Mouse (Mus musculus): ENCODE measurements around the gene Olfr1392. TPM values are rescaled to one million over a fixed set of nuclear protein-coding genes. Genes with fewer than 3 reads are reported as not detected.

Olfr1392 gene
- polyA plus RNA-seq, 1 experiment from 2014 or later = not detected

DNA sequence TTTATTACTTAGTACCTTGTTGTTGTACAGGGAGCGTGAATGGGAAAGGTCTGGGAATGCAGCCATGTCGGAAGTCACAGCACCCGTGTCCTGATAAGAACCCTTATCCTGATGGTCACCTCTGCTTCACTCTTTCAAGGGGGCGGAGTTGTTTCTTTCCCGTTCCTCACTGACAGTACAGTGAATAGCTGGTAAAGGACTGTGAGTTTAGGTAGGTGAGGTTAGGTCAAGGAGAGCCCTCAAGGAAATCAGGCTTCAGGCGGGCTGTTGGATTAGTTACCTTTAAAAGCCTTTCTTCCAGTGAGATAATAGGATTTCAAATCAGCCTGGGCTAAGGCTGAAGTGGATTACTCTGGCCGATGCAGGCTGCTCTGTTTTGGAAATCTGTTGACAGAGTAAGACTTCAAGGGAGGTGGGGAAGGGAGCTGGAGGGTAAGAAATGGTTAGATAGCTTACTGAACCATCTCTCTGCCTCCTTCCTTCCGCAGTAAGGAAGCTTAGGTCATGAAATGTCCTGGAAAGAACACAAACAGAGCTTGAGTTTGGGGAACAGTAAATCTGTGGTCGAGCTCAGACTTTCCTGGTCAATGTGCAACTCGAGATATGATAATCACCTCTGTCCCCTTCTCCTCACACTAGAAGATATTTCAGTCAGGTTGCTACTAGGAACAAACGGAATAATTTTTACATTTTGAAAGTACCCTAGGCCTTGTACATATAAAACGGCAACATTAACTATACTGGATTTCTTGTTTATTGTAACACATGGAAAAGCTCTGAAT lies 39.3 kb upstream of the Olfr1392 start:
- peak overlapping the region; percentile 91 for H3K27ac ChIP-seq
- no peaks in the 10 kb centered on the region for H3K36me3 ChIP-seq
- ATAC-seq (ENCODE audit: low read depth) (no peak), DNase-seq (no peak)
- 8% methylated on average over 12 of the region's 12 CpGs for WGBS (ENCODE audit: insufficient replicate concordance)
- peaks cover 84% of the 10 kb centered on the region for H3K4me1 ChIP-seq (replicated peaks)
- H3K4me3 ChIP-seq (replicated peaks) = peak overlapping the region; percentile 65
- H3K4me2 ChIP-seq = peak overlapping the region; percentile 91
- no peaks in the 10 kb centered on the region for H3K9me3 ChIP-seq (replicated peaks)
- no peaks in the 10 kb centered on the region for H3K27me3 ChIP-seq
- peak overlapping the region; percentile 27; the same call in 1 of the 2 replicates for H3K9ac ChIP-seq

DNA sequence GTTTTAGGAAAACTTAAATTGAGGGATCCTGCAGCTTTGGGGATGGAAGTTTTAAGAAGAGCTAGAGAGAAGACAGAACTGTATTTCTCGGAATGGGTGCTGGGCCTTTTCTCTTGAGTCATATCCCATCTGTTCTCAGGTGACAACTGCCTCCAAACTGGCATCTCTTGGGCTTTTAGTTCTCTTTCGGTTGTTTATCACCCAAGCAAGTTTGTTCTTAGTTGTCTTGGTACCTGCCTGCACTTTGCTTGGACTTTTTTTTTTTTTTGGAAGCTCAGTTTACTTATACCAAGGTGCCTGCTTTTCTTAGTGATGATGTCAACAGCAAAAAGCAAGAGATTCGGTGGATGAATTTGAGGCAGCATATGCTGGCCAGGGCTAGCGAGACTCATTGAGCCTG lies 38.6 kb upstream of the Olfr1392 start:
- ATAC-seq (ENCODE audit: low read depth) = no peak
- no peaks in the 10 kb centered on the region for H3K9me3 ChIP-seq (replicated peaks)
- H3K27me3 ChIP-seq = no peaks in the 10 kb centered on the region
- peak overlapping the region; percentile 91 for H3K27ac ChIP-seq
- no peak overlapping the region for H3K9ac ChIP-seq
- no peak for DNase-seq
- peaks cover 86% of the 10 kb centered on the region for H3K4me1 ChIP-seq (replicated peaks)
- 73% methylated on average over 4 of the region's 4 CpGs for WGBS (ENCODE audit: insufficient replicate concordance)
- no peaks in the 10 kb centered on the region for H3K36me3 ChIP-seq
- peak overlapping the region; percentile 65 for H3K4me3 ChIP-seq (replicated peaks)
- H3K4me2 ChIP-seq = peak overlapping the region; percentile 91

DNA sequence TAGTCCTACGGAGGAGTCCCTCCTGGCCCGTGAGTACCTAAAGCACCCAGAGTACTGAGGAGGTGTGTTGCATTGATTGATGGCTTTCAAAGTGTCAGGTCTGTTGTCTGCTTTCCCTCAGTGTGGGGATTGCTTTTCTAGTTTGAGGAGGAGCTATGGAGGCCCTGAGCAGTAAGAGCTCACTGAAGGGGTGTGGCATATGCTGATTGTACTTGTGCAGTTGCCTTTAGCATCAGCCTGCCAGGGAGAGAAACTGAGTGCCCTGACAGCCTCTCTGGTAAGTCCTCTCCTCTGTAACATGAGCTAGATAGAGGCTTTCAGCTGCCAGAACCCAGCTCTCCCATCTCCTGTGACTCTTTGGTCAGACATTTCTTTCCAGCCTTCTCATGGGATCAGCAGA lies 37.8 kb upstream of the Olfr1392 start:
- Histone ChIP-seq H3K27ac (peak overlapping the region; percentile 91), H3K27me3 (no peaks in the 10 kb centered on the region), H3K4me1 (replicated peaks) (peaks cover 88% of the 10 kb centered on the region), H3K4me2 (peak overlapping the region; percentile 91), H3K9ac (peak overlapping the region; percentile 31), H3K36me3 (peaks cover 4% of the 10 kb centered on the region; the same call in 1 of the 2 replicates), H3K9me3 (replicated peaks) (no peaks in the 10 kb centered on the region), H3K4me3 (replicated peaks) (peak overlapping the region; percentile 65)
- peak; percentile 19 for DNase-seq
- no peak for ATAC-seq (ENCODE audit: low read depth)
- WGBS (ENCODE audit: insufficient replicate concordance) = 44% methylated on average over 2 of the region's 2 CpGs

DNA sequence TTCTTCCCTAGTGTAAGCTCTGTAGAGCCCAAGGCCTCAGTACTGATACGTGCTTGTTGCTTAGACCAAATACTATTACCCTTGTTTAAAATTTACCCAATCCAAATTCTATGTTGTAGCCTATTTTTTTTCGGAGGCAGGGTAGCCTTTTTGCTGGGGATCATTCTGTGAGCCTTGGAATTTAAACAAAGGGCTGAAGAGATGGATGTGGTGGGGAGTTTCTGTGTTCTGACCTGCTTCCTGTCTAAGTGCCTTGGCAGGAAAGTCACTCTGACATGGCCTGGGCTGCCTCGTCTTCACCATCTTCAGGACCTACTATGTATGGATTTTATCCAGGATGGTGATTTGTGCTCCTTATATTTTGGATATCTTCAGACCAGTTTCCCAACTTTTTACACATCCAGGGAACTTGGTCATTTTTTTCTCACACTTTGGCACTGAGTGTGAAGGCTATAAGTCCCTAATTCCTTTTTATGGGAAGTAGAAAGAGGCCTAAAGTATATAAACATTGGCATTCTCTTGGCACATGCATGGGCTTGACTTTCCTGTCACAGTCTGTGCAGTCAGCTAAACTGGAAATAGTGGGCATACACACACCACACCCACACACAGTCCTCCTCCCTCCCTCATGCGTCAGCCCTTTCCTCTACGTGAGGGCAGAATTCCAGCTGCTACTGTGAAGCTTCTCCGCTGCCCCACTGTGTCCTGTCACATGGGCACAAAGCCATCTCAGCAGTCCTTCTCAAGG lies 36.7 kb upstream of the Olfr1392 start:
- peaks cover 88% of the 10 kb centered on the region for H3K4me1 ChIP-seq (replicated peaks)
- ATAC-seq (ENCODE audit: low read depth) (no peak), DNase-seq (no peak)
- peak overlapping the region; percentile 91 for H3K4me2 ChIP-seq
- no peaks in the 10 kb centered on the region for H3K27me3 ChIP-seq
- no peak overlapping the region for H3K4me3 ChIP-seq (replicated peaks)
- H3K9ac ChIP-seq = peak overlapping the region; percentile 31; the same call in 1 of the 2 replicates
- H3K36me3 ChIP-seq = peaks cover 13% of the 10 kb centered on the region
- no peaks in the 10 kb centered on the region for H3K9me3 ChIP-seq (replicated peaks)
- WGBS (ENCODE audit: insufficient replicate concordance) = 62% methylated on average over 6 of the region's 6 CpGs
- H3K27ac ChIP-seq = peak overlapping the region; percentile 92

DNA sequence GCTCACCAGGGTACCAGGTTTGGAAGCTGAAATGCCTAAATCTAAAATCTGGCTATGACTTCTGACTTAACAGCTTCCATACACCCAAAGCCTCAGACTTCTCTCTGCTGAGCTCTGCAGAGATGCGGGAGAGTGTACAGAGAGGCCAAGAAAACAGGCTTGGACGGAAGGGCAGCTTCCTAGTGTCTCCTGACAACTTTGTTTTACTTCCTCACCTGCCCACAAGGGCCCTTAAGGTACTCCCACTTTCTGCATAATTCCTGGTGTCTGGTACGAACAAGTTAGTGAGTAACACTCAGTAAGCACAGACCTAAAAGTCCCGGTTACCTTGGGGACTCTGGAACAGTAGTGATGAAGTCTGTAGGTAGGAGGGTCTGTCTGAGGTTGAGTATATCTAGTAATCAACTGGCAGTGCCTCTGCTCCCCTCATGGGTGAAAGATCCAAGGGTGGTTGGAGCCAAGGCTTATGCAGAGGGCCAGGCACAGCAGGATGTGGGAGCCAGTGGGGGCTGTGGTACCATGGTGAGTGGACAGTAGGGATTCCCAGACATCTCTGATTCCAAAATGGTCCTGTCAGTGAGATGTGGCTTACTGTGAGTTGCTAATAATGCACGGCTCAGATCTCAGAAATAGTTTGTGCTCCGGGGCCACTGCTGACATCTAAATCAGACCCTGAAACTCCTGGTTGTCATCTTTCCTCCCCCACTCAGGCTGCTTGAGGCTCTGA lies 35.9 kb upstream of the Olfr1392 start:
- Histone ChIP-seq H3K4me2 (peak overlapping the region; percentile 91), H3K4me3 (replicated peaks) (peak overlapping the region; percentile 84; the same call in 1 of the 2 replicates), H3K9ac (peak overlapping the region; percentile 93), H3K27me3 (no peaks in the 10 kb centered on the region), H3K27ac (peak overlapping the region; percentile 92), H3K9me3 (replicated peaks) (no peaks in the 10 kb centered on the region), H3K36me3 (peaks cover 21% of the 10 kb centered on the region), H3K4me1 (replicated peaks) (peaks cover 94% of the 10 kb centered on the region)
- no peak for ATAC-seq (ENCODE audit: low read depth)
- DNase-seq = no peak
- 50% methylated on average over 6 of the region's 6 CpGs for WGBS (ENCODE audit: insufficient replicate concordance)

DNA sequence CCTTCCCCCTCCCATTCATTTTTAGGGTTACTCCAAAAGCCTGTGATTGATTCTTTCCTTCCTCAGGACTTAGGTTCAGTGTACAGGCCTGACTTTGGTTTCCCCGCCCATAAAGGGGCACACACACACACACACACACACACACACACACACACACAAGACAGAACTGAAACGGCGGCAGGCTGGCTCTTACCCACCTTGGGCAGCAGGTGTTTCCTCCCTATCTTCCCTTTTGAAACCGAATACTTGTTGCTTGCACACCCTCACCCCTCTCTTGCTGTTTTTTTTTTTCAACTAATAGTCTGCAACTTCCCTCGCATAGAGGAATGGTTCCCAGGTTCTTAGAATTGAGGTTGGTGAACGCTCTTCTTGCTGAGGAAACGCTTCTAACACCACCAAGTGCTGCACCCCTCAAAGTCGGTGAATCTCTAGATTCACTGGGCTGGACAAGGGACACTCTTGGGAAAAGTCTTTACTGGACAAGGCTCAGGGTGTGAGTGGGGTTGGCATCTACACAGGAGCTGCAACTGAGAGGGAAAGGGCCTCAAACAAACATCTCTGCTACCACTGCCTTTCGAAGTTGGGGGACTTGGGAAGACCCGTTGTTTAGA lies 35.2 kb upstream of the Olfr1392 start:
- H3K4me1 ChIP-seq (replicated peaks) = peaks cover 94% of the 10 kb centered on the region
- peak; percentile 20 for ATAC-seq (ENCODE audit: low read depth)

DNA sequence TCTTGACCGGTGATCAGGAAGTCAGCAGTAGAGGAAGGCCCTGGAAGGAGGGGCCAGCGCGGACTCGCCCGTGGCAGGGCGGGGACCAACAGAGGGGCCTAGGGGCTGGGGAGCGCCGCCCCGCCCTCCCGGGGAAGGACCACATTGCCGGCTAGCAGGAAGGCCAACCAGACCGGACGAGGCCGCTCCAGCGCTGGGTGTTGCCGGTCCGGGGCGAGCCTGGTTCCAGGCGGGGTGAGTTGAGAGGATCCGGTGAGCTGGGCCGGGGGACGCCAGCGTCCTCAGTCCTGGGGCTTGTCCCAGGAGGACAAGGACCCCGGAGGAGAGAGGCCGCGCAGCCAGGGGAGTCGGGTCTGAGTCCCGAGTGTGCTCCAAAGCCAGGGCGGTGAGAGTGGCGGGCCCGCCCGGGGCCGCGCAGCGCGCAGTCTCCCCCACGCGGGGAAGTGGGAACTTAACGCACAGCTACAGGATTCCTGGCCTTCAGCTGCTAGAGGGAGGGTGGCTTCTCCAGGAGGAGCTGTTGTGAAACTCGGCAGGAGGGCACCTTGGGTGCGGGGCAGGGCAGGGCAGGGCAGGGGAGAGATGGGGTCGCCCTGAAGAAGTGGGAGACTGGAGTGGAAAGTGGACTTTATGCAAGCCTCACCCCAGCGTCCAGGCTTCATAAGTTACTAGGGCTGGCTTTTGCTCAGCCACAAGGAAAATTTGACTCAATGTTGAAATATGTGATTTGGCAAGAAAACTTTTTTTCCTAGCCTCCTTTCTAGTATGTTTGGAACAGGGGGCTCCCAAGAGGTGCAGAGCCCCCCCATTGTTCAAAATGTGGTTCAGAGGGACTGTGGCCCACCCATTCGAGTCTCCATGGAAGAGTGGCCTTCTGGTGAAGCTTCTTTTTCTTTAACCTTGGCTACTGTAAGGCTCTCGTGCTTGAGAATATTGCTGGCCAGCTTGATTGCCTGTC lies 34.4 kb upstream of the Olfr1392 start:
- Histone ChIP-seq H3K9me3 (replicated peaks) (no peaks in the 10 kb centered on the region), H3K27ac (peak overlapping the region; percentile 92), H3K4me2 (peak overlapping the region; percentile 91), H3K9ac (peak overlapping the region; percentile 93), H3K4me1 (replicated peaks) (peaks cover 87% of the 10 kb centered on the region), H3K27me3 (no peaks in the 10 kb centered on the region), H3K36me3 (peaks cover 36% of the 10 kb centered on the region), H3K4me3 (replicated peaks) (peak overlapping the region; percentile 84)
- 1% methylated on average over 44 of the region's 45 CpGs for WGBS (ENCODE audit: insufficient replicate concordance)
- ATAC-seq (ENCODE audit: low read depth) (peak; percentile 96), DNase-seq (peak; percentile 86)

More for the DNA sequence above, 35.2 kb upstream of the Olfr1392 start:
- peak overlapping the region; percentile 91 for H3K4me2 ChIP-seq
- H3K36me3 ChIP-seq = peaks cover 29% of the 10 kb centered on the region
- no peaks in the 10 kb centered on the region for H3K27me3 ChIP-seq
- H3K27ac ChIP-seq = peak overlapping the region; percentile 92
- no peak for DNase-seq
- H3K4me3 ChIP-seq (replicated peaks) = peak overlapping the region; percentile 84
- WGBS (ENCODE audit: insufficient replicate concordance) = 4% methylated on average over 10 of the region's 10 CpGs
- H3K9me3 ChIP-seq (replicated peaks) = no peaks in the 10 kb centered on the region
- H3K9ac ChIP-seq = peak overlapping the region; percentile 93

DNA sequence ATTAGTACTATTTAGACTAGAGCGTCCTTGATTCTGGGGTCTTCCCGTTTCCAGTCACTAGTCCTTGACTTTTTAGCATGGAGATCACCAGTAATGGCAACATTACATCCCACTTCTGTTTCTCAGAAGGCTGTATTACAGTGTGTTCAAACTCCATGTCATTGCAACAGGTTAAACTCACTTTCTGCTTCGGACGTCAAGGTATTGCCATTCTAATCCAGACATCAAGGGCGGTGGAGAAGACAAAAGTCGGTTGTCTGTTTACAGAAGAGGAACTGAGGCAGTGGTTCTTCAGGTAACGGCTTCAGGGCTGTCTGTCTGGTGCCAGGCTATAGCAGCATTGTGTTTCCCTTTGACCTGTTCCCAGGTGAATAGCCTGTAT lies 33.7 kb upstream of the Olfr1392 start:
- H3K27me3 ChIP-seq = no peaks in the 10 kb centered on the region
- peaks cover 81% of the 10 kb centered on the region for H3K4me1 ChIP-seq (replicated peaks)
- WGBS (ENCODE audit: insufficient replicate concordance) = 26% methylated on average over 7 of the region's 7 CpGs
- H3K4me2 ChIP-seq = peak overlapping the region; percentile 91
- ATAC-seq (ENCODE audit: low read depth) (no peak), DNase-seq (no peak)
- H3K9me3 ChIP-seq (replicated peaks) = no peaks in the 10 kb centered on the region
- H3K27ac ChIP-seq = peak overlapping the region; percentile 92
- peak overlapping the region; percentile 93 for H3K9ac ChIP-seq
- peaks cover 42% of the 10 kb centered on the region for H3K36me3 ChIP-seq
- peak overlapping the region; percentile 84 for H3K4me3 ChIP-seq (replicated peaks)

DNA sequence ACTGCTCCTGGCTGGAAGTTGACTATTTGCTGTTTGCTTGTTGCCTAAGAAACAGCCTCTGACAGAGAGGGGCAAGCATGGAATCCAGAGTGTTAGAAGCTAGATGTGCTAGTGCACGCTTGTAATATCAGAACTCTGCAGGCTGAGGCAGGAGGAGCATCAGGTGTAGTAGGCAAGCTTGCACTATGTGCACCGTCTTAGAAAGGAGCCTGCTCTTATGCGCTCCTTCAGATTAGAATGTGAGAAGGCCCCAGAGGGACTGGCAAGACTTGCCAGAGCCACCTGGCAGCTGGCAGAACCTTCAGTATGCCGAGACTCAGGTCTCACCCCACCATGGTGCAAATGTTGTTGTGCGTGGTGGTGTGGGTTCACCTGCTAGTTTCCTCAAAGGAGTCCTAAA lies 33.0 kb upstream of the Olfr1392 start:
- peak overlapping the region; percentile 84 for H3K4me3 ChIP-seq (replicated peaks)
- ATAC-seq (ENCODE audit: low read depth) = no peak
- H3K4me2 ChIP-seq = peak overlapping the region; percentile 91
- 51% methylated on average over 5 of the region's 5 CpGs for WGBS (ENCODE audit: insufficient replicate concordance)
- DNase-seq = no peak
- H3K9ac ChIP-seq = peak overlapping the region; percentile 93
- peak overlapping the region; percentile 92 for H3K27ac ChIP-seq
- no peaks in the 10 kb centered on the region for H3K27me3 ChIP-seq
- H3K9me3 ChIP-seq (replicated peaks) = no peaks in the 10 kb centered on the region
- H3K4me1 ChIP-seq (replicated peaks) = peaks cover 80% of the 10 kb centered on the region
- H3K36me3 ChIP-seq = peaks cover 49% of the 10 kb centered on the region

DNA sequence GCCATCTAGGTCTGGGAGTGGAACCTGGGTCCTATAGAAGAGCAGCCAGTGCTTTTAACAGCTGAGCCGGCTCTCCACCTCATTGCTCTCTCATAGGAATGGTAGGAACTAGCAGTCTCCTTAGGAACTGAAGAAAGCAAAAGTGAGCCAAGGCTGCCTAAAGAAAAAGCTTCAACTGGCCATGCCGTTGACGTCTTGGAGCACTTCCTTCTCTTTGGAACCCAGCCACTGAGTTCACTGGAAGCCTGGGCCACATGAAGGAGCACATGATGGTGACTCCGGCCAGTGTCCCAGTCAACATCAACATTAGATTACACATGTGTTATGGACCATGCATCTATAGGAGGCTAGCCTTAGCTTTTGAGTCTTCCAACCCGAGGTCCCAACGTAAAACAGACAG lies 32.0 kb upstream of the Olfr1392 start:
- H3K9ac ChIP-seq = no peak overlapping the region
- H3K27me3 ChIP-seq = no peaks in the 10 kb centered on the region
- 88% methylated on average over 6 of the region's 6 CpGs for WGBS (ENCODE audit: insufficient replicate concordance)
- peaks cover 53% of the 10 kb centered on the region for H3K36me3 ChIP-seq
- peak overlapping the region; percentile 91 for H3K4me2 ChIP-seq
- H3K4me3 ChIP-seq (replicated peaks) = no peak overlapping the region
- no peak for ATAC-seq (ENCODE audit: low read depth)
- H3K27ac ChIP-seq = no peak overlapping the region
- no peak for DNase-seq
- H3K4me1 ChIP-seq (replicated peaks) = peaks cover 70% of the 10 kb centered on the region
- no peaks in the 10 kb centered on the region for H3K9me3 ChIP-seq (replicated peaks)
